Mouse (Mus musculus) cerebellum, postnatal 25 days (tissue): ENCODE measurements around the gene Hsd17b11.
"Not testable (repeated sequence)": the region's sequence is repeated elsewhere in the genome, so short reads cannot be mapped to it uniquely, and the experiment has no call there.

Experiments used
- DNase-seq, 2 experiments: peaks; one replicate each; pipeline ENCODE4 v3.0.0; 2021; ENCODE audit warnings: mixed read lengths in 2 of 2

Hsd17b11 gene

GRCm38 (mm10) chr5:103977907-103978570, 43.7 kb downstream of the Hsd17b11 start:
- no peak for DNase-seq

GRCm38 (mm10) chr5:103977297-103977696, 44.4 kb downstream of the Hsd17b11 start, which contains the start of gene Hsd17b13:
Gene Hsd17b13 (minus strand): TSS chr5:103977410.
- DNase-seq, result no peak

DNA sequence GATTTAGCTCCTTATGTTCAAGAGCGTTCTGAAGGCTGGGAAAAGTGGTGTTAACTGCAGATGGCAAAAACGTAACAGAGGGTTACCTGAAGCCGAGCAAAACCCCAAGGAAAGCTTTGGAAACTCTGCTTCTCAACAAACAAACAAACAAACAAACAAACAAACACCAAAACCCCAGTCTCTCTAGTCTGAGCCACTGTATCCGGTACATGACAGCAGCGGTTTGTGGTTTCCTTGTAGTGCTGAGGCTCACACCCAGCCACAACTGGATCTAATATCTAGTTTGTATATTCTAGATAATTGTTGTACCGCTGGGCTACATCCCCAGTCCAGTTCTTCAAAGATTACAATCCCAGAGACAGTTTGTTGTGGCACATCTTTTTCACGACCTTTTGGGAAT, 46.0 kb downstream of the Hsd17b11 start:
- DNase-seq, result no peak

DNA sequence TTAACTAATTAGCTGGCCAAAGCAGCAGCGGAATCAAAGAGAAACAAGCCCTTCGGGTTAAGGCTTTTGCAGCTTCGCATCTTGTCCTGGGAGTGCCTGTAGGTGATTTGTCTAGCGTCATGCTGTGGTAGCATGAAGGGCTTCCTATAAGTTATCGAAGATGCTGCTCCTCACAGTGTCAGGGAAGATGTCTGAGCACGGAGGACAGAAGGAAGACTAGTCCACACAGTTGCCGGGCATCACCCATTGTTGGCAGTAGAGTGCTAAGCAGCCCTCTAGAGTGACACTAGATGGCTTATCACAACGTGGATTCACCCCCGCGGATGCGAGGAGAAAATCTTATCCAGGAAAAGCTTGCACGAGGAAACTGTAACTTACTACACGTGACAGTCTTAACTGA, 48.9 kb downstream of the Hsd17b11 start:
- DNase-seq, result no peak

- no peak for DNase-seq
These were observed 49.3 kb downstream of the Hsd17b11 start for GRCm38 (mm10) chr5:103972379-103972778.

DNA sequence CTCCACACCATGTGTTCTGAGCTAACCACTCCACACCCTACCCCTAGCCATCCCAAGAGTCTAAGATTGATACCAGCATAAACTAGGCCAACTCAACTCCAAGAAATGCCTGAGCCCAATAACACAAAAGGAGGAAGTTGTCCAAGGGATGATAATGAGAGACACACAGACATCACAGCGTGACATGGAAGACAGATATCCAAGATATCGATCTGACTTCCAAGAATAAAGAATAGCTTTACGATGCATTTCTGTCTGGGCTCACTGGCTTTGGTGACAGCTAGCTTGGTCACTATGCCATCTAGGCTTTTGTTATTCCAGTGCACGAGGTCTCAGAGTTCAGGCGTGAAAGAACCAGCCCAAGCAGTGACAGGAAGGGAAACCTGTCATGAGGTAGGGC, 50.7 kb downstream of the Hsd17b11 start:
- DNase-seq, result no peak

- no peak for DNase-seq
These were observed 58.7 kb downstream of the Hsd17b11 start for GRCm38 (mm10) chr5:103962935-103963429.

DNA sequence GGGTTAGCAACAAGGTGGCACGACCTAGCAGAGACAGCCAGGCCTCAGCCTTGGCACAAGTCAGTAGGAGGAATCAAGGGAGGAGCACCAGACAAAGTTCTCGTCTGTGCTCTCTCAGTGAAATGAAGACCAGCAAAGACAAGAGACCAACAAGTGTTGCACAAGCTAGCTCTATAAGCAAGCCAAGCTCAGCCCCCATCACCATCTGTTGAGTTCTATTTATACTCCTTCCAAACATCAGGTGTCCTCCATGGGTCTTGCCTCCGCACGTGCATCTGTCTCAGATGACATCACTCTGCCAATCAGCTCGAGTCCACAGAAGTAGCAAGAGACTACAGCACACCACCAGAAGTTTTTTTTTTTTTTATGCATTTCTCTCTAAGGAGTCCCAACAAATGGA, 67.1 kb downstream of the Hsd17b11 start:
- peak; percentile 39 to 45 for DNase-seq

GRCm38 (mm10) chr5:103953135-103954083, 68.3 kb downstream of the Hsd17b11 start:
- peak; percentile 39 to 53 for DNase-seq

GRCm38 (mm10) chr5:103950138-103950537, 71.6 kb downstream of the Hsd17b11 start:
- DNase-seq, result not testable (repeated sequence)

DNA sequence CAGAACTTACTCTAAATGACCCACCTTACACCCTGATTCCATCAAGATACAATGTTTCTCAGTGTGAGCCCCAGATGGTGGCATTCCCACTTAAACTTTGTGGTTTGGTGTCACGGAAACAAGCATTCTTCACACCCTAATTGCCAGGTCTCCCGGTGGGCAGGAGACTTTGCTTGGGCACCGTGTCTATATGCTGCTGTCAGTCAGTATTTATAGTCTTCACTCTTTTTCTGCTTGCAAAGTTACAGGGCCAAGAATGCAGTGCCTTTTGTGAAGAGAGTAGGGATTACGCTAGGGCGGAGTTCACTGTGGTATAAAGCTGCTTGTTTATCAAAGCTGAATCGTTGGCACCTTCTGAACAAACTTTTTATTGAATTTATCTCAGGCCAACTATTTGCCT, 78.5 kb downstream of the Hsd17b11 start:
- no peak for DNase-seq

DNA sequence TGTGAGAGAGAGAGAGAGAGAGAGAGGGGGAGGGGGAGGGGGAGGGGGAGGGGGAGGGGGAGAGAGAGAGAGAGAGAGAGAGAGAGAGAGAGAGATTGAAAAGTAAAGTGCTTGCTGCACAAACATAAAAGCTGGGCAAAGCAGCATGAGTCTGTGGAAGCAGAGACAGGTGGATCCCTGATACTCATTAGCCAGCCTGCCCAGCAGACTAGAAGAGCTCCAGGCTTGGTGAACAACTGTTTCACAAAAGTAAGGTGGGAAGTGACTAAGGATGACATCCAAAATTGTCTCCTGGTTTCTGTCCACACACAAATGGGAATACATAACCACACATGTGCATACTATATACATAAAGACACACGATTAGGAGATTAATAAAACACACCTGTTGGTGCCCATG, 81.9 kb downstream of the Hsd17b11 start:
- no peak for DNase-seq
